Mouse (Mus musculus) heart, postnatal 14 days (tissue): ENCODE data around the gene S100a10. TPM values are rescaled to one million over a fixed set of nuclear protein-coding genes. Genes with fewer than 3 reads are reported as not detected.

Source experiments
- DNase-seq, 2 experiments: peaks; one replicate each; pipeline ENCODE4 v3.0.0; 2021 to 2022
- intact Hi-C: fragments of 180-260 bp; cut with DNase I; formaldehyde crosslinking; loops from one replicate; pipeline ENCODE4 v1.15.1; 2025
- long read RNA-seq, 2 experiments: library from polyadenylated mRNA; stranded (forward); transcript quantifications; one replicate each; pipeline ENCODE4 v2.0.0; 2021
- total RNA-seq, 2 experiments: library from RNA; stranded (reverse); gene quantifications; 2 replicates each; pipeline ENCODE4 v1.2.3; 2021

S100a10 gene
- total RNA-seq = 100 to 1,000 TPM; 129 to 145 TPM
- long read RNA-seq, experiment 1, transcript S100a10-201 (3 exons, 685 nt) = major isoform, 45 of 45 reads
- long read RNA-seq, experiment 1, partial matches to known transcripts = 0 of 45 reads
- long read RNA-seq, experiment 1, other reads (novel, unspliced or antisense) = 0 of 45 reads
- long read RNA-seq, experiment 2, transcript S100a10-201 (3 exons, 685 nt) = major isoform, 27 of 29 reads
- long read RNA-seq, experiment 2, partial matches to known transcripts = 1 of 29 reads
- long read RNA-seq, experiment 2, other reads (novel, unspliced or antisense) = 1 of 29 reads

GRCm38 (mm10) chr3:93554981-93555877 lies at the start of gene S100a10:
Gene S100a10, plus strand, starts transcription at chr3:93555080.
- DNase-seq = peak; percentile 77 to 83
- intact Hi-C loops = loop anchor here (2.0 kb wide), 1 partner anchor 14 kb away; no protein-coding TSS in a partner anchor

GRCm38 (mm10) chr3:93505960-93506863 lies 48.7 kb upstream of the S100a10 start:
- DNase-seq = peak; percentile 12 to 34
- intact Hi-C loops = no loop called here

GRCm38 (mm10) chr3:93506881-93507325 lies 48.0 kb upstream of the S100a10 start:
- no peak for DNase-seq
- intact Hi-C loops = no loop called here

GRCm38 (mm10) chr3:93509301-93509700 lies 45.6 kb upstream of the S100a10 start:
- no peak for DNase-seq
- intact Hi-C loops = no loop called here

GRCm38 (mm10) chr3:93511036-93511435 lies 43.8 kb upstream of the S100a10 start:
- intact Hi-C loops = no loop called here
- DNase-seq = no peak

- no peak for DNase-seq
- intact Hi-C loops = no loop called here
Observed at GRCm38 (mm10) chr3:93511801-93512200, 43.1 kb upstream of the S100a10 start.

- no peak for DNase-seq
Observed at GRCm38 (mm10) chr3:93512386-93513101, 42.3 kb upstream of the S100a10 start.

GRCm38 (mm10) chr3:93514628-93515027 lies 40.3 kb upstream of the S100a10 start:
- intact Hi-C loops = no loop called here
- no peak for DNase-seq

More at GRCm38 (mm10) chr3:93512386-93513101, 42.3 kb upstream of the S100a10 start:
- intact Hi-C loops = no loop called here

GRCm38 (mm10) chr3:93517343-93517742 lies 37.5 kb upstream of the S100a10 start:
- no peak for DNase-seq
- intact Hi-C loops = no loop called here

GRCm38 (mm10) chr3:93519856-93520329 lies 35.0 kb upstream of the S100a10 start:
- DNase-seq = no peak
- intact Hi-C loops = loop anchor here (5.0 kb wide), 1 partner anchor 87 kb away; no protein-coding TSS in a partner anchor

GRCm38 (mm10) chr3:93520330-93521193 lies 34.3 kb upstream of the S100a10 start, which contains the start of gene S100a11:
Gene S100a11, plus strand, starts transcription at chr3:93520488.
- DNase-seq = peak; percentile 67 to 74

GRCm38 (mm10) chr3:93521462-93522057 lies 33.3 kb upstream of the S100a10 start:
- intact Hi-C loops = loop anchor here (2.0 to 5.0 kb wide), 2 partner anchors 25 to 86 kb away; no protein-coding TSS in a partner anchor
- no peak for DNase-seq

More at GRCm38 (mm10) chr3:93520330-93521193, 34.3 kb upstream of the S100a10 start, which contains the start of gene S100a11:
- intact Hi-C loops = loop anchor here (5.0 kb wide), 1 partner anchor 87 kb away; no protein-coding TSS in a partner anchor

- intact Hi-C loops = loop anchor here (2.0 to 5.0 kb wide), 2 partner anchors 24 to 85 kb away; no protein-coding TSS in a partner anchor
- peak; percentile 73 to 84 for DNase-seq
Observed at GRCm38 (mm10) chr3:93522611-93523010, 32.3 kb upstream of the S100a10 start.

- intact Hi-C loops = no loop called here
- no peak for DNase-seq
Observed at GRCm38 (mm10) chr3:93527300-93527699, 27.6 kb upstream of the S100a10 start.

GRCm38 (mm10) chr3:93528807-93529206 lies 26.1 kb upstream of the S100a10 start:
- intact Hi-C loops = no loop called here
- DNase-seq = no peak

- intact Hi-C loops = no loop called here
- DNase-seq = peak; percentile 69 to 72
Observed at GRCm38 (mm10) chr3:93537068-93537576, 17.8 kb upstream of the S100a10 start.

- no peak for DNase-seq
- intact Hi-C loops = no loop called here
Observed at GRCm38 (mm10) chr3:93538486-93538885, 16.4 kb upstream of the S100a10 start.
